Mouse (Mus musculus): ENCODE measurements around the gene Crybb1.

GRCm38 (mm10) chr5:112264099-112264498, 8.5 kb downstream of the Crybb1 start:
- no peak for TF ChIP-seq CTCF (IDR thresholded peaks at IDR 0.05; ENCODE audit: low read depth)
- no peak for TF ChIP-seq EP300 (optimal IDR thresholded peaks at IDR 0.05)
